ENCODE assay signal across 9 mouse cellular contexts in the genomic region with DNA sequence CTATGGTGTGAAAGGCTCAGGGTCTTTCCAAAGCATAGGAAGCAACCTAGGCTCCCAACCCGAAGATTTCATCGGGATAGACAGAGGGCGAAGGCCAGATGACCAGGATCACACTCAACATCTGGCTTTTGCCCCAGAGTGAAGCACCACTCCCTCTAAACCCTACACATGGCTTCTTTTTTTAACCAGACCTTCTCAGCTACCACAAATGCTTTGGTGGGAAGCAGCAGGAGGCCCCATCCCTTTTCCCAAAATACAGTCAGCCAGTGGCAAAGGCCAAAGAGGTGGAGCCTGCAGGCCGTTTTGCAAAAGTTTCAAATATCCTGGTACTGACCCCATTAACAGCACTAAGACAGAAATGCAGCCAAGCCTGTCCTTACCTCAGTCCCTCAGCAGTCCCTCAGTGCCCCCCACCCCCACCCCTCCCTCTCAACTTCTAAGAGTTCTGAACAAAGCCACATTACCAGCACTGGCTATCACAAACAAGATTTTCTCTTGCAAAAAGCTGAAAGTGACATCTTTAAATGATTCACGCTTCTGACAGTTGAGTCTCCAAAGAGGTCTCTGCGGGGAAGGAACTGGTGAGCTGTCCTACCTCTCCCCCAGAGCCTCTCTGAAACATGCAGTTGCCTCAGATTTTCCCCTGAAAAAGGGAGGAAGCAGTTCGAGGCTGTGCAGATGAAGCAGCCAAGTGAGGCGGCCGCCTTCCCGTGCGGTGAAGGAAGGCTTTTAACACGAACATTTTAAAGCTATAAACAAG. TPM values are rescaled to one million over a fixed set of nuclear protein-coding genes. Genes with fewer than 3 reads are reported as not detected.
A peak's percentile ranks its signal among the peaks of the same experiment; 100 is the strongest.
DNase-seq lines count a peak whose midpoint lies in the region; ATAC-seq and TF ChIP-seq lines count a peak whose summit lies in the region.
"Had no signal": no experiment of that assay in that cellular context is flagged by ENCODE, and none has a peak within 500 bp of the region (broad histone marks: within the 10 kb centered on the region; RNA-seq: fewer than 3 reads in every experiment).

No protein-coding gene starts in this region.

- H3K9me3 ChIP-seq in heart, postnatal 0 days (replicated peaks; ENCODE audit: control insufficient read depth, low read length): no peaks in the 10 kb centered on the region
- no peaks in the 10 kb centered on the region for H3K9me3 ChIP-seq in limb, embryonic 13.5 days

- ATAC-seq in heart, postnatal 0 days (ENCODE audit: insufficient read depth, low read depth): no peak
- ATAC-seq in limb, embryonic 13.5 days (ENCODE audit: low FRiP score, low read depth): no peak

- peak overlapping the region; percentile 75 for H3K9ac ChIP-seq in heart, postnatal 0 days (replicated peaks; ENCODE audit: low read depth, low read length)
- peak overlapping the region; percentile 94 for H3K9ac ChIP-seq in limb, embryonic 13.5 days

- TF ChIP-seq EP300 in heart, postnatal 0 days (IDR thresholded peaks at IDR 0.05; ENCODE audit: low read depth): no peak

- H3K4me3 ChIP-seq in gastrocnemius, adult 2 months: peak overlapping the region; percentile 73
- peak overlapping the region; percentile 77 for H3K4me3 ChIP-seq in heart, postnatal 0 days (ENCODE audit: low read depth, low read length)
- H3K4me3 ChIP-seq in limb, embryonic 13.5 days: peak overlapping the region; percentile 92
- H3K4me3 ChIP-seq in myocyte: peak overlapping the region; percentile 88

- intact Hi-C loops in gastrocnemius, adult 2 months (cut with DNase I): no loop called here
- intact Hi-C loops in gastrocnemius, postnatal 14 days (cut with DNase I; ENCODE audit: low total_unique reads): no loop called here

- H3K36me3 ChIP-seq in heart, postnatal 0 days (replicated peaks; ENCODE audit: control insufficient read depth, insufficient read depth, low read length): 0 out of 2 replicates have a peak, but pooled peaks cover 7% of the 10 kb centered on the region
- H3K36me3 ChIP-seq in limb, embryonic 13.5 days: peaks cover 12% of the 10 kb centered on the region
- no peaks in the 10 kb centered on the region for H3K36me3 ChIP-seq in myocyte (ENCODE audit: control insufficient read depth, insufficient read depth)

- peak overlapping the region; percentile 94 for H3K27ac ChIP-seq in gastrocnemius, adult 2 months
- H3K27ac ChIP-seq in heart, postnatal 0 days (ENCODE audit: low read depth): peak overlapping the region; percentile 84
- peak overlapping the region; percentile 97 for H3K27ac ChIP-seq in limb, embryonic 13.5 days

- TF ChIP-seq CTCF in gastrocnemius, adult 2 months (IDR thresholded peaks at IDR 0.05): no peak
- TF ChIP-seq CTCF in heart, postnatal 0 days (IDR thresholded peaks at IDR 0.05; ENCODE audit: low read depth): no peak

- no peaks in the 10 kb centered on the region for H3K27me3 ChIP-seq in heart, postnatal 0 days (ENCODE audit: control insufficient read depth, insufficient read depth, low read length)
- no peaks in the 10 kb centered on the region for H3K27me3 ChIP-seq in limb, embryonic 13.5 days
- H3K27me3 ChIP-seq in myocyte (ENCODE audit: control insufficient read depth, insufficient read depth, insufficient read length): no peaks in the 10 kb centered on the region
- H3K27me3 ChIP-seq: Patski had no signal

- peak overlapping the region; percentile 81 for H3K4me2 ChIP-seq in heart, postnatal 0 days (ENCODE audit: low read depth, low read length)
- H3K4me2 ChIP-seq in limb, embryonic 13.5 days (replicated peaks): peak overlapping the region; percentile 77
- peak overlapping the region; percentile 79 for H3K4me2 ChIP-seq in myocyte (ENCODE audit: low read depth)

- peaks cover 60% of the 10 kb centered on the region for H3K79me2 ChIP-seq in myocyte (ENCODE audit: control insufficient read depth, insufficient read depth)

- peaks cover 29% of the 10 kb centered on the region for H3K4me1 ChIP-seq in heart, postnatal 0 days (ENCODE audit: control insufficient read depth, insufficient read depth)
- peaks cover 43% of the 10 kb centered on the region for H3K4me1 ChIP-seq in limb, embryonic 13.5 days

- WGBS in heart, postnatal 0 days: 2% methylated on average over 12 of the region's 12 CpGs
- 2% methylated on average over 12 of the region's 12 CpGs for WGBS in limb, embryonic 13.5 days

- peak; percentile 56 for DNase-seq in gastrocnemius, adult 2 months
- DNase-seq in gastrocnemius, postnatal 14 days: no peak
- DNase-seq in embryo, embryonic 9.5 days (ENCODE audit: extremely low spot score): peak; percentile 60
- peak; percentile 55 for DNase-seq in heart, postnatal 0 days (ENCODE audit: low spot score)
- DNase-seq in urinary bladder, postnatal 4 days (ENCODE audit: low spot score in 2 of 2): no peak
- no peak for DNase-seq in T-cell, adult 2 months (ENCODE audit: low spot score)

- H3ac ChIP-seq in myocyte (ENCODE audit: control insufficient read depth, insufficient read length): peak overlapping the region; percentile 17

- TF ChIP-seq POLR2A in myocyte (IDR thresholded peaks at IDR 0.05; ENCODE audit: insufficient read length, low read depth): no peak

TF ChIP-seq in myocyte, 11 proteins besides CTCF, POLR2A, EP300 and RAD21:
- TF ChIP-seq CEBPB (IDR thresholded peaks at IDR 0.05; ENCODE audit: insufficient read depth, poor library complexity, severe bottlenecking): no peak
- no peak for TF ChIP-seq MYOG (IDR thresholded peaks at IDR 0.05; ENCODE audit: control insufficient read depth in 1 of 3, insufficient read depth in 1 of 3, insufficient read length in 2 of 3, low read depth in 2 of 3)
- no peak for TF ChIP-seq TCF3 (IDR thresholded peaks at IDR 0.05; ENCODE audit: insufficient read length, low read depth)
- no peak for TF ChIP-seq MAX (IDR thresholded peaks at IDR 0.05; ENCODE audit: low read depth)

RNA-seq across cellular contexts. Expression of a gene that starts 1.3 kb away (rescaled TPM):
- total RNA-seq in gastrocnemius, adult 2 months (2021): 10 to 100 TPM; 10.9 to 14.1 TPM
- 10 to 100 TPM; 14.1 to 16.9 TPM for total RNA-seq in gastrocnemius, postnatal 14 days (2021)
- 32.4 and 39.7 TPM in 2 replicates for total RNA-seq in heart, postnatal 0 days (2014; rRNA removed; ENCODE audit: low replicate concordance)
- polyA plus RNA-seq in heart, postnatal 0 days (2015; fragmentation: Nextera tagmentation; extraction: Ambion mirVana): 16.3 TPM in 2 replicates
- polyA plus RNA-seq in limb, embryonic 13.5 days (2015; fragmentation: Nextera tagmentation; extraction: Ambion mirVana): 36.4 and 44.6 TPM in 2 replicates
- 11.2 TPM for polyA plus RNA-seq in myocyte (2012; fragmentation: generic; extraction: Trizol)

Comparison
In these comparisons a context has a peak if more than half of its experiments do, and no peak if none do; other contexts are left out.
1. DNase-seq: peak in gastrocnemius, adult 2 months (single experiment), embryo, embryonic 9.5 days (single experiment) and heart, postnatal 0 days (single experiment); none in gastrocnemius, postnatal 14 days (single experiment), urinary bladder, postnatal 4 days (0 of 2) and T-cell, adult 2 months (single experiment).
2. Peak in every context shown above with its lines, with median percentiles within 50 percentile points of each other: H3K27ac ChIP-seq, H3K4me3 ChIP-seq and H3K4me2 ChIP-seq.